Mouse (Mus musculus) B cell, adult (primary cell): Measurements from ENCODE around the gene Akap8l. TPM values are rescaled to one million over a fixed set of nuclear protein-coding genes. Genes with fewer than 3 reads are reported as not detected.

Source experiments
- total RNA-seq: library from RNA; stranded (reverse); gene quantifications from 4 replicates; pipeline ENCODE4 v1.2.4, GENCODE M21; 2023; ENCODE audit not compliant: inconsistent age

Gene Akap8l
- 196 to 211 TPM (median 202 TPM) in 4 replicates for total RNA-seq

GRCm38 (mm10) chr17:32350382-32350983 is at the start of gene Akap8l:
Gene Akap8l (minus strand): TSS chr17:32350607.

GRCm38 (mm10) chr17:32389101-32389659 is 38.8 kb upstream of the Akap8l start, which contains the start of gene Wiz:
Gene Wiz (minus strand): TSS chr17:32389439.

GRCm38 (mm10) chr17:32320597-32321389 is 29.6 kb downstream of the Akap8l start, which contains the start of gene Akap8:
Gene Akap8 (minus strand): TSS chr17:32321238.

GRCm38 (mm10) chr17:32284262-32285137 is 65.9 kb downstream of the Akap8l start, which contains the start of gene Brd4:
Gene Brd4 (minus strand): TSS chr17:32284722.

Other genes starting within 250 kb of the Akap8l start
- gene Notch3, start 183.8 kb downstream of the Akap8l start, total RNA-seq: not detected in 4 replicates
- gene Ephx3, start 161.1 kb downstream of the Akap8l start, total RNA-seq: 1.8 to 2.4 TPM (median 2.1 TPM) in 4 replicates
- 255 to 330 TPM (median 306 TPM) in 4 replicates for gene Brd4, start 65.9 kb downstream of the Akap8l start, total RNA-seq
- gene Akap8, start 29.4 kb downstream of the Akap8l start, total RNA-seq: 305 to 324 TPM (median 308 TPM) in 4 replicates
- gene Wiz, start 38.8 kb upstream of the Akap8l start, total RNA-seq: 35.8 to 39.5 TPM (median 37.3 TPM) in 4 replicates
- gene Rasal3, start 53.0 kb upstream of the Akap8l start, total RNA-seq: 296 to 301 TPM (median 299 TPM) in 4 replicates
- 29.4 to 36.5 TPM (median 34.1 TPM) in 4 replicates for gene Pglyrp2, start 73.6 kb upstream of the Akap8l start, total RNA-seq
- not detected in 4 replicates for gene Cyp4f39, start 102.1 kb upstream of the Akap8l start, total RNA-seq
- gene Cyp4f17, start 155.4 kb upstream of the Akap8l start, total RNA-seq: 0.51 to 1.3 TPM (median 0.86 TPM) in 4 replicates
- 2.4 to 3.1 TPM (median 2.5 TPM) in 4 replicates for gene Cyp4f16, start 186.0 kb upstream of the Akap8l start, total RNA-seq